Comparison of ENCODE assay signal across 13 mouse cellular contexts in genomic region chr11:19533701-19534100, GRCm38 (mm10).
DNase-seq lines count a peak whose midpoint lies in the region; ATAC-seq and TF ChIP-seq lines count a peak whose summit lies in the region.
"Had no signal": no experiment of that assay in that cellular context is flagged by ENCODE, and none has a peak within 500 bp of the region (broad histone marks: within the 10 kb centered on the region; RNA-seq: fewer than 3 reads in every experiment).

No protein-coding gene starts in this region.

- H3K4me2 ChIP-seq in heart, embryonic 11.5 days: no peak overlapping the region
- no peak overlapping the region for H3K4me2 ChIP-seq in midbrain, postnatal 0 days (ENCODE audit: low read depth, low read length, poor library complexity, severe bottlenecking)
- H3K4me2 ChIP-seq in midbrain, embryonic 14.5 days (ENCODE audit: low read length): no peak overlapping the region
- H3K4me2 ChIP-seq: embryonic facial prominence, embryonic 12.5 days; heart, embryonic 13.5 days; lung, embryonic 15.5 days had no signal

- TF ChIP-seq CTCF in midbrain, postnatal 0 days (IDR thresholded peaks at IDR 0.05): peak; percentile 46

- no peaks in the 10 kb centered on the region for H3K9me3 ChIP-seq in heart, embryonic 11.5 days (replicated peaks; ENCODE audit: control insufficient read depth, low read length)
- no peaks in the 10 kb centered on the region for H3K9me3 ChIP-seq in midbrain, postnatal 0 days (ENCODE audit: low read length)
- H3K9me3 ChIP-seq in midbrain, embryonic 14.5 days (ENCODE audit: control insufficient read depth, low read length): no peaks in the 10 kb centered on the region
- H3K9me3 ChIP-seq: embryonic facial prominence, embryonic 12.5 days; heart, embryonic 13.5 days; lung, embryonic 15.5 days had no signal

- H3K36me3 ChIP-seq in heart, embryonic 11.5 days (ENCODE audit: control insufficient read depth, insufficient read depth, low read length): no peaks in the 10 kb centered on the region
- no peaks in the 10 kb centered on the region for H3K36me3 ChIP-seq in midbrain, postnatal 0 days (ENCODE audit: insufficient read depth, low read length)
- H3K36me3 ChIP-seq in midbrain, embryonic 14.5 days (ENCODE audit: control insufficient read depth, insufficient read depth, low read length): no peaks in the 10 kb centered on the region
- H3K36me3 ChIP-seq: embryonic facial prominence, embryonic 12.5 days; heart, embryonic 13.5 days; lung, embryonic 15.5 days had no signal

- no peak overlapping the region for H3K9ac ChIP-seq in heart, embryonic 11.5 days (ENCODE audit: low read depth, low read length)
- H3K9ac ChIP-seq in midbrain, postnatal 0 days (replicated peaks; ENCODE audit: low read length, poor library complexity, severe bottlenecking): no peak overlapping the region
- H3K9ac ChIP-seq in midbrain, embryonic 14.5 days (replicated peaks; ENCODE audit: low read length): no peak overlapping the region
- H3K9ac ChIP-seq: embryonic facial prominence, embryonic 12.5 days; heart, embryonic 13.5 days; lung, embryonic 15.5 days had no signal

- 52% methylated on average over 1 of the region's 1 CpGs for WGBS in heart, embryonic 11.5 days (ENCODE audit: insufficient replicate concordance)
- 77% methylated on average over 1 of the region's 1 CpGs for WGBS in midbrain, postnatal 0 days
- WGBS in midbrain, embryonic 14.5 days: 91% methylated on average over 1 of the region's 1 CpGs

- no peak for ATAC-seq in heart, embryonic 11.5 days (replicated peaks; ENCODE audit: insufficient number of reproducible peaks, low FRiP score, low TSS enrichment)
- ATAC-seq in midbrain, postnatal 0 days (ENCODE audit: low FRiP score): no peak
- no peak for ATAC-seq in midbrain, embryonic 14.5 days (ENCODE audit: low FRiP score, low TSS enrichment)
- ATAC-seq: forebrain, embryonic 16.5 days had no signal

- no peak overlapping the region for H3K4me3 ChIP-seq in heart, embryonic 11.5 days (ENCODE audit: low read depth, low read length)
- no peak overlapping the region for H3K4me3 ChIP-seq in midbrain, postnatal 0 days (ENCODE audit: low read depth, low read length)
- no peak overlapping the region for H3K4me3 ChIP-seq in midbrain, embryonic 14.5 days (replicated peaks; ENCODE audit: low read depth, low read length)
- H3K4me3 ChIP-seq: embryonic facial prominence, embryonic 12.5 days; heart, embryonic 13.5 days; lung, embryonic 15.5 days had no signal

- H3K27ac ChIP-seq in heart, embryonic 11.5 days (ENCODE audit: low read depth, low read length): no peak overlapping the region
- no peak overlapping the region for H3K27ac ChIP-seq in midbrain, postnatal 0 days (ENCODE audit: low read depth, low read length)
- no peak overlapping the region for H3K27ac ChIP-seq in midbrain, embryonic 14.5 days (replicated peaks; ENCODE audit: low read depth, low read length)
- H3K27ac ChIP-seq: embryonic facial prominence, embryonic 12.5 days; heart, embryonic 13.5 days; lung, embryonic 15.5 days had no signal

- no peaks in the 10 kb centered on the region for H3K4me1 ChIP-seq in heart, embryonic 11.5 days (ENCODE audit: control insufficient read depth, insufficient read depth, low read length)
- H3K4me1 ChIP-seq in midbrain, postnatal 0 days (ENCODE audit: insufficient read depth, low read length): peaks cover 2% of the 10 kb centered on the region; the same call in 1 of the 2 replicates
- peaks cover 14% of the 10 kb centered on the region for H3K4me1 ChIP-seq in midbrain, embryonic 14.5 days (ENCODE audit: control insufficient read depth, insufficient read depth, low read length)

- peak; percentile 13 for DNase-seq in adrenal gland, postnatal 10 days
- DNase-seq in adrenal gland, postnatal 4 days (ENCODE audit: low spot score in 2 of 2): no peak
- DNase-seq in heart, postnatal 4 days: peak; percentile 20
- DNase-seq in midbrain, postnatal 0 days (ENCODE audit: low spot score): peak; percentile 34
- no peak for DNase-seq in midbrain, embryonic 14.5 days
- DNase-seq in skeletal muscle tissue, adult 2 months (ENCODE audit: low read depth, low spot score): peak; percentile 11
- DNase-seq in spleen, adult 12 weeks (ENCODE audit: low spot score): no peak
- DNase-seq: kidney, adult 8-10 months had no signal

- no peaks in the 10 kb centered on the region for H3K27me3 ChIP-seq in heart, embryonic 11.5 days (ENCODE audit: control insufficient read depth, insufficient read depth, low read length)
- no peaks in the 10 kb centered on the region for H3K27me3 ChIP-seq in midbrain, postnatal 0 days (ENCODE audit: insufficient read depth, low read length)
- H3K27me3 ChIP-seq in midbrain, embryonic 14.5 days (ENCODE audit: control insufficient read depth, insufficient read depth, low read length): no peaks in the 10 kb centered on the region
- H3K27me3 ChIP-seq: embryonic facial prominence, embryonic 12.5 days; heart, embryonic 13.5 days; lung, embryonic 15.5 days had no signal

Comparison
In these comparisons a context has a peak if more than half of its experiments do, and no peak if none do; other contexts are left out.
1. DNase-seq: peak in adrenal gland, postnatal 10 days (single experiment), heart, postnatal 4 days (single experiment), midbrain, postnatal 0 days (single experiment) and skeletal muscle tissue, adult 2 months (single experiment); none in adrenal gland, postnatal 4 days (0 of 2), midbrain, embryonic 14.5 days (single experiment) and spleen, adult 12 weeks (single experiment).